Mouse (Mus musculus) CH12.LX (cell line): Measurements from ENCODE around the gene Fbxw14. TPM values are rescaled to one million over a fixed set of nuclear protein-coding genes. Genes with fewer than 3 reads are reported as not detected.
"Not testable (repeated sequence)": the region's sequence is repeated elsewhere in the genome, so short reads cannot be mapped to it uniquely, and the experiment has no call there.

Source experiments
- DNase-seq: peaks from one replicate; pipeline ENCODE4 v3.0.0-alpha.2; 2013; ENCODE audit errors: extremely low read depth
- H3K27ac ChIP-seq: 2 replicates; pipeline ENCODE4 v1.5.1; 2012; ENCODE audit warnings: low read depth, mild to moderate bottlenecking, control low read depth, moderate library complexity; ENCODE audit not compliant: insufficient read depth
- H3K27me3 ChIP-seq: replicated peaks from 2 replicates; pipeline ENCODE3; 2012; ENCODE audit warnings: inconsistent platforms
- H3K36me3 ChIP-seq, 2 experiments: replicated peaks in 1 of 2; 2 replicates each; pipeline versions ENCODE3 to v1.6.1; 2012; ENCODE audit warnings: inconsistent platforms in 1 of 2, low read length in 1 of 2, mild to moderate bottlenecking in 1 of 2, mixed read lengths in 1 of 2, moderate library complexity in 1 of 2; ENCODE audit not compliant: control insufficient read depth in 1 of 2, insufficient read depth in 1 of 2
- H3K4me1 ChIP-seq, 2 experiments: 2 replicates each; pipeline ENCODE4 v1.6.1; 2012; ENCODE audit warnings: inconsistent platforms in 1 of 2, moderate library complexity in 1 of 2; ENCODE audit not compliant: insufficient read depth in 2 of 2, control insufficient read depth in 1 of 2
- H3K4me2 ChIP-seq: 2 replicates; pipeline ENCODE4 v1.6.1; 2012; ENCODE audit warnings: low read depth, mild to moderate bottlenecking, control low read depth; ENCODE audit not compliant: poor library complexity, insufficient read depth, severe bottlenecking
- H3K4me3 ChIP-seq, 3 experiments: fragments of 150-350 bp in 1 of 3; sonication (generic) in 1 of 3; replicated peaks in 1 of 3; 2 replicates each; pipeline versions ENCODE3 to v1.5.1; 2011 to 2012; ENCODE audit warnings: low read depth in 2 of 3, low read length in 2 of 3, mild to moderate bottlenecking in 2 of 3, moderate library complexity in 2 of 3, control low read depth in 1 of 3, improper control_type of control experiment in 1 of 3, inconsistent platforms in 1 of 3, mixed read lengths in 1 of 3; ENCODE audit not compliant: poor library complexity in 1 of 3
- H3K79me2 ChIP-seq: replicated peaks from 2 replicates; pipeline ENCODE4 v1.6.1; 2012; ENCODE audit warnings: mild to moderate bottlenecking, moderate library complexity; ENCODE audit not compliant: control insufficient read depth, poor library complexity, insufficient read depth, severe bottlenecking; ENCODE audit errors: extremely low read depth
- H3K9ac ChIP-seq: 2 replicates; pipeline ENCODE4 v1.6.1; 2012; ENCODE audit warnings: low read depth, mild to moderate bottlenecking, control low read depth, moderate library complexity; ENCODE audit not compliant: insufficient read depth
- H3K9me3 ChIP-seq: replicated peaks from 2 replicates; pipeline ENCODE3; 2012; ENCODE audit warnings: low read length, inconsistent platforms, mixed read lengths
- CTCF ChIP-seq, 2 experiments: IDR thresholded peaks in 1 of 2; conservative IDR thresholded peaks in 1 of 2; 2 replicates each; pipeline ENCODE4 v1.5.1; 2011 to 2012; ENCODE audit warnings: low read depth in 2 of 2, low read length in 2 of 2, improper control_type of control experiment in 1 of 2, inconsistent platforms in 1 of 2, mild to moderate bottlenecking in 1 of 2, moderate library complexity in 1 of 2
- ELF1 ChIP-seq: IDR thresholded peaks from 2 replicates; pipeline ENCODE4 v1.6.1; 2014; ENCODE audit warnings: low read depth, mild to moderate bottlenecking, inconsistent platforms, low read length, improper control_type of control experiment
- ETS1 ChIP-seq: conservative IDR thresholded peaks from 2 replicates; pipeline ENCODE4 v1.6.1; 2012; ENCODE audit warnings: low read depth, mild to moderate bottlenecking, inconsistent platforms, low read length, improper control_type of control experiment, moderate library complexity
- GABPA ChIP-seq: IDR thresholded peaks from 2 replicates; pipeline ENCODE4 v1.6.1; 2012; ENCODE audit warnings: low read depth, low read length, improper control_type of control experiment, inconsistent platforms; ENCODE audit not compliant: insufficient replicate concordance
- HCFC1 ChIP-seq: IDR thresholded peaks from 2 replicates; pipeline ENCODE4 v1.6.1; 2012; ENCODE audit warnings: low read depth, mild to moderate bottlenecking, inconsistent platforms, low read length, improper control_type of control experiment
- JUN ChIP-seq: IDR thresholded peaks from 2 replicates; pipeline ENCODE4 v1.6.1; 2011; ENCODE audit warnings: low read depth, mild to moderate bottlenecking, low read length, improper control_type of control experiment, moderate library complexity; ENCODE audit not compliant: insufficient read depth
- JUND ChIP-seq: conservative IDR thresholded peaks from 2 replicates; pipeline ENCODE4 v1.6.1; 2011; ENCODE audit warnings: low read depth, low read length, improper control_type of control experiment
- MEF2A ChIP-seq: IDR thresholded peaks from 2 replicates; pipeline ENCODE4 v1.6.1; 2014; ENCODE audit warnings: low read depth, mild to moderate bottlenecking, inconsistent platforms, low read length, improper control_type of control experiment, borderline replicate concordance
- PAX5 ChIP-seq: IDR thresholded peaks from 2 replicates; pipeline ENCODE4 v1.6.1; 2012; ENCODE audit warnings: low read length, inconsistent platforms, mixed read lengths
- POLR2AphosphoS2 ChIP-seq: IDR thresholded peaks from 2 replicates; pipeline ENCODE4 v1.6.1; 2011; ENCODE audit warnings: low read depth, low read length, improper control_type of control experiment
- SIN3A ChIP-seq: IDR thresholded peaks from 2 replicates; pipeline ENCODE4 v1.6.1; 2012; ENCODE audit warnings: low read length, improper control_type of control experiment, inconsistent platforms
- UBTF ChIP-seq: IDR thresholded peaks from 2 replicates; pipeline ENCODE4 v1.6.1; 2012; ENCODE audit warnings: low read depth, mild to moderate bottlenecking, inconsistent platforms, low read length, improper control_type of control experiment, moderate library complexity
- ZC3H11A ChIP-seq: IDR thresholded peaks from 2 replicates; pipeline ENCODE4 v1.6.1; 2012; ENCODE audit warnings: low read depth, mild to moderate bottlenecking, inconsistent platforms, low read length, improper control_type of control experiment
- dilution Hi-C: fragments of 300-500 bp; cut with MboI; formaldehyde crosslinking; loops from 2 replicates; pipeline ENCODE4 v1.14.3; 2020; ENCODE audit warnings: low sequenced_read_pairs; ENCODE audit not compliant: extremely low pct_unique_long_range_greater_than_20kb, extremely low pct_ligation_motif_present
- in situ Hi-C: fragments of 300-500 bp; cut with MboI; formaldehyde crosslinking; loops from 3 replicates; pipeline ENCODE4 v1.14.3; 2019; ENCODE audit warnings: low sequenced_read_pairs, low pct_ligation_motif_present, low pct_unique_long_range_greater_than_20kb, mixed read lengths
- polyA plus RNA-seq: library from polyadenylated mRNA; unstranded; fragments of >175 nt; gene quantifications from 2 replicates; pipeline ENCODE4 v1.2.1, GENCODE M21; 2012; ENCODE audit warnings: low read depth; ENCODE audit not compliant: insufficient read length
- total RNA-seq, 2 experiments: library from RNA; depleted of rRNA; stranded (reverse); fragments of 300-350 nt in 1 of 2; fragments of >200 nt in 1 of 2; gene quantifications; 2 replicates each; pipeline ENCODE4 v1.2.3; 2012 to 2014

Fbxw14 gene
- total RNA-seq (2012; rRNA removed) (not detected in 2 replicates), total RNA-seq (2014; rRNA removed) (not detected in 2 replicates), polyA plus RNA-seq (not detected in 2 replicates)

DNA sequence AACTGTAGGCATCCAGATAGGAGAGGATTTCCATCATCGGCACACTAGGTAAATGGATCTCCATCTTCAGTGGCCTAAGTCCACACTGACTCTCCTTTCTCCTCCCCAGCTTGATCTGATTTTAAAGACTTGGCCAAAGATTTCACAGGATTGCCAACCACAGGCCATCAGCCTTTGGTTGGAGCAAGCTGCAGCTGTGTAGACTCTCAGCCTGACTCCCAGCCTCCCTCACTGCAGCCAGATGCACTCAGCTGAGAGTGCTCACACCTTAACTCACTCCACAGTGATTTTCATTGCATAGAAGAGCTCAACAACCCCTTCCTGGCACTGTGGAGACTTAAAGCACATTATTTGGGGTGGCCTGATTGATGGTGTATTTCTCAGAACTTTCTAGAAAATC lies at the start of gene Fbxw14:
Gene Fbxw14 (minus strand): TSS at position 101 of the 400 bp plus-strand sequence.
- H3K4me1 ChIP-seq, DNase-seq, H3K27ac ChIP-seq, H3K4me3 ChIP-seq, dilution Hi-C loops, H3K79me2 ChIP-seq, H3K36me3 ChIP-seq, in situ Hi-C loops, H3K4me2 ChIP-seq, H3K9ac ChIP-seq, H3K27me3 ChIP-seq, H3K9me3 ChIP-seq: not testable (repeated sequence)

DNA sequence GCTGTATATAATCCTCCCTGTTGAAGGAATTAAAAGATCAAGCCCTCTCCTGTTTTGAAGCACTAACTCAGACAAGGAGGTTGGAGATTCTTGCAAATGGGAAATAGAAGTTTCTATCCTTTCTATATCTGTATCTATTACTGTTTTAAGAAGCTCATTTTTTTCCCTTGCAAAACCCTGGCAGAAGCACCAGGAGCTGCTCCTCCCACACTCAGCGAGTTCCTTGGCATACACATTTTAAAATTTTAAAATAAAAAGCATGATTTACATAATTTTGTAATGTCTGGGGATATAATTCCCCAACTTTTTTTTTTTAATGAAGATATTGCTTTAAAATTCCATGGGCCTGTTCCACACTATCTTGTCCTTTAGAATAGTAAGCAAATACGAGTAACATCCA lies 24.4 kb downstream of the Fbxw14 start:
- TF ChIP-seq UBTF = no peak
- TF ChIP-seq CTCF (conservative IDR thresholded peaks at IDR 0.05 in 1 of 2, IDR thresholded peaks at IDR 0.05 in 1 of 2; ENCODE audit: low read depth in 2 of 2, low read length in 2 of 2) = no peak
- no peak for TF ChIP-seq HCFC1
- no peak for TF ChIP-seq ZC3H11A
- TF ChIP-seq POLR2AphosphoS2 = no peak
- TF ChIP-seq JUN = no peak
- no peak for TF ChIP-seq GABPA
- TF ChIP-seq PAX5 = no peak
- no peak for TF ChIP-seq ETS1
- TF ChIP-seq JUND = no peak
- TF ChIP-seq ELF1 = no peak
- TF ChIP-seq, all 38 proteins: peak for 0
- in situ Hi-C loops = no loop called here
- Histone ChIP-seq H3K36me3 (no peaks in the 10 kb centered on the region), H3K79me2 (no peaks in the 10 kb centered on the region), H3K4me3 (no peak overlapping the region), H3K4me1 (no peaks in the 10 kb centered on the region), H3K27me3 (peaks cover 18% of the 10 kb centered on the region), H3K9me3 (no peaks in the 10 kb centered on the region), H3K27ac (no peak overlapping the region), H3K9ac (no peak overlapping the region), H3K4me2 (no peak overlapping the region)
- DNase-seq = no peak
- dilution Hi-C loops = no loop called here

- no peaks in the 10 kb centered on the region for H3K36me3 ChIP-seq
- H3K27ac ChIP-seq = no peak within 1 kb of the TSS
- H3K9me3 ChIP-seq = no peaks in the 10 kb centered on the region
- in situ Hi-C loops (no loop called here), dilution Hi-C loops (no loop called here)
- H3K9ac ChIP-seq = no peak within 1 kb of the TSS
- TF ChIP-seq MEF2A (no peak), SIN3A (no peak)
- H3K27me3 ChIP-seq = peaks cover 40% of the 10 kb centered on the region
- H3K4me2 ChIP-seq = no peak within 1 kb of the TSS
- DNase-seq = no peak
- H3K4me1 ChIP-seq = no peaks in the 10 kb centered on the region; a peak in 1 of 4 replicates
- H3K4me3 ChIP-seq = no peak within 1 kb of the TSS
- no peaks in the 10 kb centered on the region for H3K79me2 ChIP-seq
Observed at GRCm38 (mm10) chr9:109234654-109235053, 52.8 kb downstream of the Fbxw14 start, which contains the start of gene Fbxw20. Gene Fbxw20, minus strand, starts transcription at chr9:109234754.

Other genes with a start within 250 kb of the Fbxw14 start
- gene Shisa5, start 249.1 kb downstream of the Fbxw14 start, total RNA-seq (2012; rRNA removed) = 134 and 153 TPM in 2 replicates
- gene Shisa5, start 249.1 kb downstream of the Fbxw14 start, total RNA-seq (2014; rRNA removed) = 156 and 170 TPM in 2 replicates
- 121 and 166 TPM in 2 replicates for gene Shisa5, start 249.1 kb downstream of the Fbxw14 start, polyA plus RNA-seq
- gene Trex1, start 227.9 kb downstream of the Fbxw14 start, total RNA-seq (2012; rRNA removed) = 20.8 and 31.5 TPM in 2 replicates
- gene Trex1, start 227.9 kb downstream of the Fbxw14 start, total RNA-seq (2014; rRNA removed) = 20.1 and 21.1 TPM in 2 replicates
- gene Trex1, start 227.9 kb downstream of the Fbxw14 start, polyA plus RNA-seq = 15.8 and 22.9 TPM in 2 replicates
- 18.0 and 19.3 TPM in 2 replicates for gene Atrip, start 213.6 kb downstream of the Fbxw14 start, total RNA-seq (2012; rRNA removed)
- 16.2 and 17.6 TPM in 2 replicates for gene Atrip, start 213.6 kb downstream of the Fbxw14 start, total RNA-seq (2014; rRNA removed)
- gene Atrip, start 213.6 kb downstream of the Fbxw14 start, polyA plus RNA-seq = 21.3 and 24.1 TPM in 2 replicates
- 18.2 TPM in 2 replicates for gene Ccdc51, start 205.2 kb downstream of the Fbxw14 start, total RNA-seq (2012; rRNA removed)
- 15.9 and 16.2 TPM in 2 replicates for gene Ccdc51, start 205.2 kb downstream of the Fbxw14 start, total RNA-seq (2014; rRNA removed)
- 7.6 and 8.6 TPM in 2 replicates for gene Ccdc51, start 205.2 kb downstream of the Fbxw14 start, polyA plus RNA-seq
- gene Tma7, start 205.1 kb downstream of the Fbxw14 start, total RNA-seq (2012; rRNA removed) = 255 and 369 TPM in 2 replicates
- gene Tma7, start 205.1 kb downstream of the Fbxw14 start, total RNA-seq (2014; rRNA removed) = 336 and 356 TPM in 2 replicates
- 494 and 529 TPM in 2 replicates for gene Tma7, start 205.1 kb downstream of the Fbxw14 start, polyA plus RNA-seq
- under 0.01 TPM in 1 of 2 replicates, not detected in the other for gene Plxnb1, start 192.3 kb downstream of the Fbxw14 start, total RNA-seq (2012; rRNA removed)
- not detected in 2 replicates for gene Plxnb1, start 192.3 kb downstream of the Fbxw14 start, total RNA-seq (2014; rRNA removed)
- gene Plxnb1, start 192.3 kb downstream of the Fbxw14 start, polyA plus RNA-seq = not detected in 2 replicates
- gene Fbxw21, start 125.6 kb downstream of the Fbxw14 start, total RNA-seq (2012; rRNA removed) = not detected in 2 replicates
- gene Fbxw21, start 125.6 kb downstream of the Fbxw14 start, total RNA-seq (2014; rRNA removed) = not detected in 2 replicates
- not detected in 2 replicates for gene Fbxw21, start 125.6 kb downstream of the Fbxw14 start, polyA plus RNA-seq
- not detected in 2 replicates for gene Fbxw13, start 91.7 kb downstream of the Fbxw14 start, total RNA-seq (2012; rRNA removed)
- gene Fbxw13, start 91.7 kb downstream of the Fbxw14 start, total RNA-seq (2014; rRNA removed) = not detected in 2 replicates
- not detected in 2 replicates for gene Fbxw13, start 91.7 kb downstream of the Fbxw14 start, polyA plus RNA-seq
- not detected in 2 replicates for gene Fbxw20, start 52.9 kb downstream of the Fbxw14 start, total RNA-seq (2012; rRNA removed)
- not detected in 2 replicates for gene Fbxw20, start 52.9 kb downstream of the Fbxw14 start, total RNA-seq (2014; rRNA removed)
- gene Fbxw20, start 52.9 kb downstream of the Fbxw14 start, polyA plus RNA-seq = not detected in 2 replicates
- not detected in 2 replicates for gene Fbxw28, start 52.0 kb upstream of the Fbxw14 start, total RNA-seq (2012; rRNA removed)
- not detected in 2 replicates for gene Fbxw28, start 52.0 kb upstream of the Fbxw14 start, total RNA-seq (2014; rRNA removed)
- gene Fbxw28, start 52.0 kb upstream of the Fbxw14 start, polyA plus RNA-seq = not detected in 2 replicates
- not detected in 2 replicates for gene Fbxw22, start 116.6 kb upstream of the Fbxw14 start, total RNA-seq (2012; rRNA removed)
- gene Fbxw22, start 116.6 kb upstream of the Fbxw14 start, total RNA-seq (2014; rRNA removed) = not detected in 2 replicates
- not detected in 2 replicates for gene Fbxw22, start 116.6 kb upstream of the Fbxw14 start, polyA plus RNA-seq
- not detected in 2 replicates for gene Fbxw16, start 161.5 kb upstream of the Fbxw14 start, total RNA-seq (2012; rRNA removed)
- gene Fbxw16, start 161.5 kb upstream of the Fbxw14 start, total RNA-seq (2014; rRNA removed) = not detected in 2 replicates
- not detected in 2 replicates for gene Fbxw16, start 161.5 kb upstream of the Fbxw14 start, polyA plus RNA-seq
- not detected in 2 replicates for gene Fbxw19, start 208.2 kb upstream of the Fbxw14 start, total RNA-seq (2012; rRNA removed)
- gene Fbxw19, start 208.2 kb upstream of the Fbxw14 start, total RNA-seq (2014; rRNA removed) = not detected in 2 replicates
- not detected in 2 replicates for gene Fbxw19, start 208.2 kb upstream of the Fbxw14 start, polyA plus RNA-seq